Mouse (Mus musculus): ENCODE measurements around the gene Jam3. TPM values are rescaled to one million over a fixed set of nuclear protein-coding genes. Genes with fewer than 3 reads are reported as not detected.

Gene Jam3
- total RNA-seq, 2 experiments from 2014 or later, result 36.4 to 42.3 TPM

- H3K27ac ChIP-seq, result peak overlapping the region; percentile 85; the same call in 1 of the 2 replicates
- TF ChIP-seq CTCF (conservative IDR thresholded peaks at IDR 0.05), result no peak
- H3K4me3 ChIP-seq, result no peak overlapping the region
- DNase-seq (ENCODE audit: low spot score in 2 of 2), result no peak
Measured at GRCm38 (mm10) chr9:27092916-27093315, 62.3 kb downstream of the Jam3 start.

- TF ChIP-seq CTCF (conservative IDR thresholded peaks at IDR 0.05), result no peak
- peak; percentile 54 to 74 for DNase-seq (ENCODE audit: low spot score in 2 of 2)
Measured at GRCm38 (mm10) chr9:27090801-27091775, 64.1 kb downstream of the Jam3 start.

DNA sequence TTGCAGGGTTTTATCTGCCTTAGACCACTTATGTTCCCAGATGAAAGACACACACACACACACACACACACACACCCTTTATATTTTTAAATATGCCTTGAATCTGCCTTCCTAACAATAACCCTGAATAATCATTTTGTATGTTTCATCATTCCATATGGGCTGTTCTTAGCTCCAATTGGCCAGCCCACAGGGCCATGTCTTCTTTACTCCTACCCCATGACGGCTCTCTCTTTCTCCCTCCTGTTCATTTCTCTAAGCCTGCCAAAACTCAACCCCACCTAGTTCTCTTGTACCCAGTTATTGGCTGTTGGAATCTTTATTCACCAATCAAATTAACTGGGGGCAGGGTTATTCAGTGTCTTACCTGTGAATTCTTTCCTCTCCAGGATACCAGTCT is 65.1 kb downstream of the Jam3 start:
- TF ChIP-seq CTCF (conservative IDR thresholded peaks at IDR 0.05), result no peak
- DNase-seq (ENCODE audit: low spot score in 2 of 2), result peak in 1 of 2 experiments; percentile 69
- Histone ChIP-seq H3K27ac (peak overlapping the region; percentile 85), H3K4me3 (no peak overlapping the region)

More at GRCm38 (mm10) chr9:27090801-27091775, 64.1 kb downstream of the Jam3 start:
- H3K27ac ChIP-seq, result peak overlapping the region; percentile 85
- no peak overlapping the region for H3K4me3 ChIP-seq

GRCm38 (mm10) chr9:27087402-27087801 is 67.8 kb downstream of the Jam3 start:
- no peak for TF ChIP-seq CTCF (conservative IDR thresholded peaks at IDR 0.05)
- Histone ChIP-seq H3K27ac (no peak overlapping the region; the same call in 1 of the 2 replicates), H3K4me3 (no peak overlapping the region)
- DNase-seq (ENCODE audit: low spot score in 2 of 2), result no peak

- Histone ChIP-seq H3K4me3 (no peak overlapping the region), H3K27ac (no peak overlapping the region)
- TF ChIP-seq CTCF (conservative IDR thresholded peaks at IDR 0.05), result no peak
- no peak for DNase-seq (ENCODE audit: low spot score in 2 of 2)
Measured at GRCm38 (mm10) chr9:27086256-27086655, 69.0 kb downstream of the Jam3 start.

DNA sequence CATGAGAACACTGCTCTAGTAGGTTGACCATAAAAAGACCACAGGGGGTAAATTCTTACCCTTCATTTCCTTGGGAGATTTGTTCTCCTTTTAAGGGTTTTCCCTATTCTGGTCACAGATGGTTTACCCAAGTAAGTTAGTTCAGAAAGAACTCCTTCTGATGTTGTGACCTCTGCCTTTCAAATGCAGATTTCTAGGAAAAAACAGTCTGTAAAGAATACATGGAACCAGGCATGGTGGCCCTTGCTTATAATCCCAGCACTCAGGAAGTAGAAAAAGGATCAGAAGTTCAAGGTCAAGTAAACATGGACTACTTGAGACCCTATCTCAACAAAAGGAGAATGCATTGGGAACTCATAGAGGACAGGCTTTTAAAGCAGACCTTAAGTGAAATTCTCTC is 79.4 kb downstream of the Jam3 start:
- no peak for TF ChIP-seq CTCF (conservative IDR thresholded peaks at IDR 0.05)
- Histone ChIP-seq H3K4me3 (no peak overlapping the region), H3K27ac (no peak overlapping the region)
- DNase-seq (ENCODE audit: low spot score in 2 of 2), result no peak

- no peak overlapping the region for H3K27ac ChIP-seq
- H3K4me3 ChIP-seq, result no peak overlapping the region
- peak; percentile 83 for TF ChIP-seq CTCF (conservative IDR thresholded peaks at IDR 0.05)
- DNase-seq (ENCODE audit: low spot score in 2 of 2), result no peak
Measured at GRCm38 (mm10) chr9:27074677-27075076, 80.5 kb downstream of the Jam3 start.

DNA sequence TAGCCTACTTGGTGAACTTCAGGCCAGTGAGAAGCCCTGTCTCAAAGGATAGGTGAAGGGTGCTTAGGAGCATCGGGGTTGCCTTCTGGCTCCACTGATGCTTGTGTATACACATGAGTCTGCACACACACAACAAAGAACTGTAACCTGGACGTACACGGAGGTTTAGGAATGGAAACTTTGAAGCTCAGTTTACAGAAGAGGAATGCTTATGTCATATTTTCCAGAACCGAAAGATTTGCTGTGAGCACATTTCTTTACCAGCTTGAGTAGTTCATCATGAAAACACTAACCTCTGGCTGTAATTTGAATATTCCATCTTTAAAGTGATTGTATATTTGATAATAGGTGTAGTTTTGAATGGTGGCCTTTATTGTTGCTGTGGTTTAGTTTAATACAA is 84.3 kb downstream of the Jam3 start:
- no peak for TF ChIP-seq CTCF (conservative IDR thresholded peaks at IDR 0.05)
- DNase-seq (ENCODE audit: low spot score in 2 of 2), result no peak
- Histone ChIP-seq H3K4me3 (no peak overlapping the region), H3K27ac (no peak overlapping the region)

DNA sequence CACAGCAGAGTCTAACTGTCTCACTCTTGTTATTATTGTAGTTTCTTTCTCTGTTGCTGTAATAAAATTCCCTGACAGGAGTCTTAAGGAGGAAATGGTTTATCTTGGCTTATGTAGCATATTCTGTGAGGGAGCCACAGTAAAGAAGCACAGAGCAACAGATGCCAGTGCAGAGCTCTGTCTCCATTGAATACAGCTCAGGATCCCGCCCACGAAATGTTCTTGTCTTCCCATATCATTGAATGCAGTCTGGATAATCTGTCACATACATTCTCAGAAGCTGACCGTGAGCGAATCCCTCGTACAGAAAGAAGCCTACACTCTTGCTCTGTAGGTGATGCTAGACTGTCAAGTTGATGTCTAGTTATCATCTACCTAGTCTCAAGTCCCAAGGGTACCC is 96.9 kb downstream of the Jam3 start:
- no peak for TF ChIP-seq CTCF (conservative IDR thresholded peaks at IDR 0.05)
- DNase-seq (ENCODE audit: low spot score in 2 of 2), result peak in 1 of 2 experiments; percentile 78
- Histone ChIP-seq H3K27ac (peak overlapping the region; percentile 72), H3K4me3 (no peak overlapping the region)

- DNase-seq (ENCODE audit: low spot score in 2 of 2), result no peak
- no peak overlapping the region for H3K27ac ChIP-seq
- H3K4me3 ChIP-seq, result no peak overlapping the region
- peak; percentile 77 for TF ChIP-seq CTCF (conservative IDR thresholded peaks at IDR 0.05)
Measured at GRCm38 (mm10) chr9:27049492-27049891, 105.7 kb downstream of the Jam3 start.

Other genes with a start within 250 kb of the Jam3 start
- not detected for gene Gm1110, start 232.3 kb downstream of the Jam3 start, total RNA-seq (2021)
- gene Acad8, start 155.9 kb downstream of the Jam3 start, total RNA-seq (2021), result 10 to 100 TPM; 37.6 to 40.7 TPM
- gene Thyn1, start 155.7 kb downstream of the Jam3 start, total RNA-seq (2021), result 100 to 1,000 TPM in 1 of 2 experiments, 10 to 100 TPM in 1; 98.7 to 107 TPM
- 100 to 1,000 TPM; 106 to 111 TPM for gene Vps26b, start 125.4 kb downstream of the Jam3 start, total RNA-seq (2021)
- 10 to 100 TPM; 18.8 to 19.6 TPM for gene Ncapd3, start 125.2 kb downstream of the Jam3 start, total RNA-seq (2021)
- gene Igsf9b, start 143.8 kb upstream of the Jam3 start, total RNA-seq (2021), result 10 to 100 TPM; 21.7 to 23.3 TPM
- not detected for gene Spata19, start 241.4 kb upstream of the Jam3 start, total RNA-seq (2021)